Mouse (Mus musculus): ENCODE measurements around the gene Msmp.

Gene Msmp

GRCm38 (mm10) chr4:43584444-43585416 lies at the start of gene Msmp:
Msmp (minus strand) TSS chr4:43584494.
- no peak for DNase-seq (ENCODE audit: extremely low read depth, low read depth, low spot score)

DNA sequence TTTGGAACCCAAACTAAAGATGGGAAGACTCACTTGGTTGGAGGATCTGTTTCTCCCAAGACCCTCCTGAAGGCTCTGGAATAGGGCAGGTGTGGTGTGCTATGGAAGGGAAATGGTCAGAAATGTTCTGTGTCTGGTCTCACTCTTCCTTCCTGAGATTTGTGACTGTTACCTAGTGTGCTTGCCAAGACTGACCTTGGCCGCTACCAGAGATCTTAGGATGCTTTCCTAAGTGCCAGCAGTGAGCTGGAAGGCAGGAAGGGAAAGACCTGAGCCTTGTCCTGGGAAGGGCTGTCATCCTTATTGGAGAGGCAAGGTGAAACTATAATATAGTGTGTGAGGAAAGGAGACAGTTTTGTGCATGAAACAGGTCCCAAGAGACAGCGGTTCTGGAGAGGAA lies 49.4 kb upstream of the Msmp start:
- no peak for DNase-seq (ENCODE audit: extremely low read depth, low read depth, low spot score)

DNA sequence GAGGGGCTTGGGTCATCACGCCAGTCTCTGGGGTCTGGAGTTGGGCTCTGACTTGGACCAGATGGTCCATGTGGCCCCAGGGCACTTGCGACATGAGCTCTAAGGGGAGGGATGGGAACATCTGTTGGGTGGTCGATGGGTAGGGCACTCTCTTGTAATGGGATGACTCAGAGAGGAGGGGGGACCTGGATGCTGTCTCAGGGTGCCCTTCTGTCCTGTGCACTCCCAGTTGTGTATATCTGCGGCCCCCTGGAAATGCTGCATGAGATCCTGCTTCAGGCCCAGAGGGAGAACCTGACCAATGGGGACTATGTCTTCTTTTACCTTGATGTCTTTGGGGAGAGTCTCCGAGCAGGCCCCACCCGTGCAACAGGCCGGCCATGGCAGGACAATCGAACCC lies 49.0 kb upstream of the Msmp start:
- DNase-seq (ENCODE audit: extremely low read depth, low read depth, low spot score) = no peak

GRCm38 (mm10) chr4:43631956-43632920 lies 47.9 kb upstream of the Msmp start:
- DNase-seq (ENCODE audit: extremely low read depth, low read depth, low spot score) = no peak

DNA sequence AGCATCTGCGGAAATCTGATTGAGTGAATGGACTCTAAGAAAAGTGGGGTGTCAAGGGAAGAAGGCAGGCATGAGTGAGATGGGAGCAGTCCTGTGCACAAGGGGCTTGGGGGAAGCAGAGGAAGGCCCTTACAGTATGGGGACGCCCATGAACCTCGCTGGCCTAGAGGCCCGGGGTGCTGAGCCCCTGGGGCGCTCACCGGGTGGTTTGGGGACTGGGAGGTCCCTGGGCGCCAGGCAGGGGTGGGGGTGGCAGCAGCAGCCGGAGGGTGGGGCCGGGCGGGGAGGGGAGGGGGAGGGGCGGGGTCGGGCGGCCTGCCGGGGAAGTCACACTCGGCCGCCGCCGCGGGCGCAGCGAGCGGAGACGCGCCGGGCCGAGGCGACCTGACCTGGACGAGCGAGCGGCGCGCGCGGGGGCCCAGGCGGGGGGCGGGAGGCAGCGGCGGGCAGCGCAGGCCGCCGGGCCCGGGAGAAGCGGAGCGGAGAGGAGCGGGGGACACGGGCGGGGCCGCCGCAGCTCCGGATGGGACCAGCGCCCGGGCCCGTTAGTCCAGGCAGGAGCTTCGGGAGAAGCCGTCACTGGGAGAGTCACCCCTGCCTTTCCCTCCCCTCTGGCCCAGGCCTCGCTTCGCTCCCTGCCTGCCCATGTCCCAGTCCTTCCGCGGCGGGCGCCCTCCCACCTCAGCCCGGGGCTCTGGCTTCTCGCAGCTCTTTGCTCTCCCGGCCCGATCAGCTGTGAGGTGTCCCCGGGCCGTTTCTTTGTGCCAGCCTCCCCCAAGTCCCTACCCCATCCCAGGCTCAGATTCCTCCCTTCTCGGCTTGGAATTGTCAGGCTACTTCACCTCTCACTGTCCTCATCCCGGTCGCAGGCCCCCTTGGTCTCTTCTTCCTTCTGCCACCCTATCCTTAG lies 47.0 kb upstream of the Msmp start, which contains the start of gene Npr2:
TSS of gene Npr2 (plus strand) at position 890 of the 910 bp plus-strand sequence.
- DNase-seq (ENCODE audit: extremely low read depth, low read depth, low spot score) = no peak

GRCm38 (mm10) chr4:43630671-43631045 lies 46.4 kb upstream of the Msmp start:
- DNase-seq (ENCODE audit: extremely low read depth, low read depth, low spot score) = no peak

GRCm38 (mm10) chr4:43630030-43630581 lies 45.8 kb upstream of the Msmp start:
- no peak for DNase-seq (ENCODE audit: extremely low read depth, low read depth, low spot score)

DNA sequence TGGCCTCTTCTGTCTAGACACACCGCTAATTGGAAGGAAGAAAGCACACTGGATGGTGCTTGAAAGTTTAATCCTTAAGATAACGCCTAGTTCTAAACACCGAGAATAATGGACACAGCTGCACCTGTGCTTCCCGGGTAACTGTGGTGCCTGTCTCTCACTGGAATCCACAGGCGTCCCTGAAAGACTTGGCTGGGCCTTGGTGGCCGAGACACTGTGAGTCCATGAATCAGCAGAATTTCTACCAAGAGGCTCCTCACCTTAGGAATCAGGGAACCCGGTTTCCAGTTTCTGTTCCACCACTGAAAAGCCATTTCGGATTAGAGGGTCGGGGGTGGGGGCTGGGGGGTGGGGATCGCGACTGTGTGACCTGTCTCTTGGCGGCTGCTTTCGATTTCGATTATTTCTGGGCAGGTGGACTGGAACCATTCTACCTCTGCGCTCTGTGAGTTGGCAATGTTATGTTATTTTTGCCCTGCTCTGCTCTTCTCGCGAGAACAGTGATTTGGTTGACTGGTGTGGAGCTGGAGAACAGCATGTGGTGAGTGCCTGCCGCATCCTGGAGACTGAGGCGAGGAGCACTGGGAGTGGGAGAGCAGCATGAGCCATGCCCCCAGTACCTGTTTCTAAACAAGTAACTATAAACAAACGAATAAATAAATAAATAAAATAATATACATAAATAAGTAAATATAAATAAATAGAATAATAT lies 45.0 kb upstream of the Msmp start:
- no peak for DNase-seq (ENCODE audit: extremely low read depth, low read depth, low spot score)

DNA sequence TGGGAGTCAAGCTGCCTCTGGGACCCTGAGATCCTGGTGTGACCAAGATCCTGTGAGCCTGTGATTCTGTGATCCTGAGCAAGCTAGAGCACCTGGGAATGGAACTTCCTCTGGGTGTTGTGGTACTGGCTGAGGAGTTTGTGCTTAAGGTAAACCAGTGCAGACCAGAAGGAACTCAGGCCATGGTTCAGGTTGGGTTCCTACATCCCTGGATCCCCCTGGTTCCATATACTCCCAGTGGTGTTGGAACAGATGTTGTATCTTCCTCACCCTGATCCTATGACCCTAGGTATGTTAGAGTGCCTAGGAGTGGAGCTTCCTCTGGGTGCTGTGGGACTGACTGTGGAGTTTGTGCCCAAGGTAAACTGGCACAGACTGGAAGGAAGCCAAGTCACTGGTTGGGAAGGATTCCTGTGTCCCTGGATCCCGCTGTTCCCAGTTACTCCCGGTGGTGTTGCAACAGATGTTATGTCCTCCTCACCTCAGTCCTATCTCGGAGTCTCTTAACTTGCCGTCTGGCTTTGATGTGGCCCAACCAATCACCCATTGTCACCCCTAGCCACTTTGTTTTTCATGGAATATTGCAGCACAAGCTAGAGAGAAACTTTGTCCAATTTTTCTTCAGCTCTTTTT lies 36.0 kb upstream of the Msmp start:
- DNase-seq (ENCODE audit: extremely low read depth, low read depth, low spot score) = no peak

DNA sequence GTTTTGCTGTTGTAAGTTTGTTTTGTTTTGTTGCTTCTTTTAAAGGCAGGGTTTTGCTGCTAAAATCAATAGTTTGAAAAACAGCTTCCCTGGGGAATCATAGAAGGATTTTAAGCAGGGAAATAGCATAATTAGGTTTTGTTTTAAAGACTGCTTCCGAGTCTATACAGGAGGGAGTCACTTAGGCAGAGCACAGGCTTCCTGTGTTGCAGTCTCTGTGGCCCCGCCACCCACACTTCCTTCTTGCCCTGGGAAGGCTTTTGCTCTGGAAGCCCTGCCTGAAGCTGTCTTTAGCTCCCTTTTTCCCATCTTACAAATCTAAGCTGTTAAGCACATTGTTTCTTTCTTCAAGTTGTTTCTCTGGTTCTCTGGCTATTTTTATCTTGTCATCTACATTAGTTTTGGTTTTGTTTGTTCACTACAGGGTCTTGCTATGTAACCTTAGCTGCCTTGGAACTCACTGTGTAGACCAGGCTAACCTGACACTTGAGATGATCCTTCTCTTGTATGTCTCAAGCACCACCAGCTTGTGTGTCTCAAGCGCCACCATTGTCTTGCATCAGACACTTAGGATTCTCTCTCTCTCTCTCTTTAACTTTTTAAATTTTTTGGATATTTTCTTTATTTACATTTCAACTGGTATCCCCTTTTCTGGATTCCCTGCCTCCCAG lies 28.9 kb upstream of the Msmp start:
- DNase-seq (ENCODE audit: extremely low read depth, low read depth, low spot score) = no peak

DNA sequence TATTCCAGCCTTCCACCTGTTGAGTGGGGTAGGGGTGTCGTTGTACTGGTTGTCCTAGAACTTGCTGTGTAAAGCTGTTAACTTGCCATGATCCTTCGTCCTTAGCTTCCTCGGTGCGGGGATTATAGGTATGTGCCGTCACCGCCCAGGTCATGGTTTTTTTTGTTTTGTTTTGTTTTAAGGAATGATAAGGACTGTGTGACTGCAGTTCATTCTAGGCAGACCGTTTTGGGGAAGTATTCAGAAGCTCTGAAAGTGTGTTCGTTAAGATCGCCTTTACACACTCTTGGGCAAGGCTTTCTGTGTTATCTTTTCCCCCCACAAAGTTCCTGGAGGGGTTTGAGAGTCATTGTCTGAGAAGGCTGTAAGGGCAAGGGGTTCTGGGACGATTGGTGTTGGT lies 28.2 kb upstream of the Msmp start:
- no peak for DNase-seq (ENCODE audit: extremely low read depth, low read depth, low spot score)

- no peak for DNase-seq (ENCODE audit: extremely low read depth, low read depth, low spot score)
Observed at GRCm38 (mm10) chr4:43604751-43605685, 20.7 kb upstream of the Msmp start.

DNA sequence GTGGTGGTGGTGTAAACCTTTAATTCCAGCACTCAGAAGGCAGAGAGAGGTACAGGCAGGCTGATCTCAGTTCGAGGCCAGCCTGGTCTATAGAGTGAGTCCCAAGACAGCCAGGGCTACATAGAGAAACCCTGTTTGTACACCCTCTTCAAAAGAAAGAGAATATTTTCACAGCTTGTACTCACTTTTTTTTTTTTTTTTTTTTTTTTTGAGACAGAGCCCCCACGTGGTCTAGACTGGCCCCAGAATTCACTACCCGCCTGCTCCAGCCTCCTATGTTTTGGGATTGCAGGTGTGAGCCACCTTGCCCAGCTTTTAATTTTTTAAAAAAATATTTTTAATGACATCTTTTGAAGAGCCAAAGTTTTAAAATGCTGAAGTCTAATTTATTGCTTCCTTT lies 19.8 kb upstream of the Msmp start:
- DNase-seq (ENCODE audit: extremely low read depth, low read depth, low spot score) = no peak

- no peak for DNase-seq (ENCODE audit: extremely low read depth, low read depth, low spot score)
Observed at GRCm38 (mm10) chr4:43600195-43600934, 16.1 kb upstream of the Msmp start.

GRCm38 (mm10) chr4:43598650-43599380 lies 14.5 kb upstream of the Msmp start:
- DNase-seq (ENCODE audit: extremely low read depth, low read depth, low spot score) = no peak

DNA sequence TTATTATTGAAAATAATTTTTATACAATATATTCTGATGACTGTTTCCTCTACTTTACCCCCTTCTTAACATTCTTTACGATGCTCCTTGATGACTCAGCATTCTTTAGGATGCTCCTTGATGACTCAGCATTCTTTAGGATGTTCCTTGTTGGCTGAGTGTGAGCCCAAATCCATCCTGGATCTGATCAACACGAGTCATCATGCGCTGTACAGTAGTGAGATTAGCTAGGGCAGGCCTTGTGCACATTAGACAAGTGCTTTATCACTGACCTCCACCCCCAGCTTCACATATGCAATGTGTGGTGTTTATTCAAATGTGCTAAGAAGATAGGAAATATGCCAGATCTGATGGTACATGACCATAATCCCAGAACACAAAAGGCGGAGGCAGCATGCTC lies 13.9 kb upstream of the Msmp start:
- no peak for DNase-seq (ENCODE audit: extremely low read depth, low read depth, low spot score)
